Mouse (Mus musculus) hindbrain, embryonic 14.5 days (tissue): ENCODE results near the gene Ppp2r1b. TPM values are rescaled to one million over a fixed set of nuclear protein-coding genes. Genes with fewer than 3 reads are reported as not detected.

Experiments used
- ATAC-seq: fragments of 200-750 bp; cut with Nextera tagmentation; 2 replicates; pipeline ENCODE4 v1.8.0; 2017; ENCODE audit warnings: moderate number of reproducible peaks, mild to moderate bottlenecking, moderate TSS enrichment, moderate library complexity; ENCODE audit not compliant: low FRiP score
- DNase-seq: peaks from one replicate; pipeline ENCODE4 v3.0.0-alpha.2; 2015; ENCODE audit warnings: low spot score
- H3K27ac ChIP-seq: fragments of 300-500 bp; sonication (generic); 2 replicates; pipeline ENCODE4 v1.5.1; 2014; ENCODE audit warnings: mild to moderate bottlenecking, moderate library complexity
- H3K27me3 ChIP-seq: fragments of 300-500 bp; sonication (generic); 2 replicates; pipeline ENCODE4 v1.6.1; 2014; ENCODE audit warnings: mild to moderate bottlenecking, low read length, mixed read lengths; ENCODE audit not compliant: control insufficient read depth, insufficient read depth
- H3K36me3 ChIP-seq: fragments of 300-500 bp; sonication (generic); replicated peaks from 2 replicates; pipeline ENCODE4 v1.6.1; 2014; ENCODE audit not compliant: control insufficient read depth, insufficient read depth
- H3K4me1 ChIP-seq: fragments of 300-500 bp; sonication (generic); replicated peaks from 2 replicates; pipeline ENCODE4 v1.6.1; 2014; ENCODE audit warnings: antibody characterized with exemption, low read length, mixed read lengths; ENCODE audit not compliant: control insufficient read depth, insufficient read depth
- H3K4me2 ChIP-seq: fragments of 300-500 bp; sonication (generic); replicated peaks from 2 replicates; pipeline ENCODE4 v1.6.1; 2014; ENCODE audit warnings: mild to moderate bottlenecking, moderate library complexity
- H3K4me3 ChIP-seq: fragments of 300-500 bp; sonication (generic); replicated peaks from 2 replicates; pipeline ENCODE4 v1.5.1; 2014; ENCODE audit warnings: mild to moderate bottlenecking, low read length
- H3K9ac ChIP-seq: fragments of 300-500 bp; sonication (generic); 2 replicates; pipeline ENCODE4 v1.6.1; 2014
- H3K9me3 ChIP-seq: fragments of 300-500 bp; sonication (generic); 2 replicates; pipeline ENCODE4 v1.6.1; 2016; ENCODE audit warnings: low read length; ENCODE audit not compliant: control insufficient read depth
- WGBS: fragments of 180-500 bp; shearing (Covaris S2); extraction: QIAGEN DNeasy Blood & Tissue Kit; methylation state at CpG from one replicate; pipeline ENCODE4 v1.1.7; 2014; 5-methylcytosine and 5-hydroxymethylcytosine counted together
- polyA plus RNA-seq: library from polyadenylated mRNA; unstranded; fragments of >200 nt; fragmentation: Nextera tagmentation; extraction: Ambion mirVana; gene quantifications from 2 replicates; pipeline ENCODE4 v1.2.1, GENCODE M21; 2014

Ppp2r1b gene
- polyA plus RNA-seq, 1 experiment from 2014 or later, result 49.0 TPM

GRCm38 (mm10) chr9:50874031-50874430 is 28.9 kb downstream of the Ppp2r1b start:
- Histone ChIP-seq H3K9me3 (no peaks in the 10 kb centered on the region), H3K27ac (no peak overlapping the region), H3K36me3 (peaks cover 84% of the 10 kb centered on the region), H3K27me3 (no peaks in the 10 kb centered on the region), H3K9ac (no peak overlapping the region), H3K4me2 (no peak overlapping the region), H3K4me1 (no peaks in the 10 kb centered on the region), H3K4me3 (no peak overlapping the region)
- 86% methylated on average over 6 of the region's 6 CpGs for WGBS
- ATAC-seq (no peak), DNase-seq (no peak)

GRCm38 (mm10) chr9:50875470-50875869 is 30.4 kb downstream of the Ppp2r1b start:
- peaks cover 88% of the 10 kb centered on the region for H3K36me3 ChIP-seq
- 95% methylated on average over 4 of the region's 4 CpGs for WGBS

GRCm38 (mm10) chr9:50876287-50876686 is 31.2 kb downstream of the Ppp2r1b start:
- no peak for DNase-seq
- 97% methylated on average over 3 of the region's 3 CpGs for whole genome bisulfite sequencing
- Histone ChIP-seq H3K27ac (no peak overlapping the region), H3K4me1 (no peaks in the 10 kb centered on the region), H3K4me2 (no peak overlapping the region), H3K36me3 (peaks cover 85% of the 10 kb centered on the region), H3K27me3 (no peaks in the 10 kb centered on the region), H3K9me3 (no peaks in the 10 kb centered on the region), H3K4me3 (no peak overlapping the region), H3K9ac (no peak overlapping the region)
- no peak for ATAC-seq

More at GRCm38 (mm10) chr9:50875470-50875869, 30.4 kb downstream of the Ppp2r1b start:
- H3K27ac ChIP-seq, result no peak overlapping the region
- DNase-seq (no peak), ATAC-seq (no peak)
- no peak overlapping the region for H3K9ac ChIP-seq
- no peaks in the 10 kb centered on the region for H3K4me1 ChIP-seq
- H3K9me3 ChIP-seq, result no peaks in the 10 kb centered on the region
- H3K27me3 ChIP-seq, result no peaks in the 10 kb centered on the region
- H3K4me2 ChIP-seq, result no peak overlapping the region
- no peak overlapping the region for H3K4me3 ChIP-seq

GRCm38 (mm10) chr9:50877431-50877830 is 32.3 kb downstream of the Ppp2r1b start:
- DNase-seq (no peak), ATAC-seq (no peak)
- H3K4me2 ChIP-seq, result no peak overlapping the region
- no peak overlapping the region for H3K27ac ChIP-seq
- 84% methylated on average over 3 of the region's 3 CpGs for WGBS
- H3K9me3 ChIP-seq, result no peaks in the 10 kb centered on the region
- no peaks in the 10 kb centered on the region for H3K4me1 ChIP-seq
- no peak overlapping the region for H3K9ac ChIP-seq
- no peak overlapping the region for H3K4me3 ChIP-seq
- H3K27me3 ChIP-seq, result no peaks in the 10 kb centered on the region
- peaks cover 81% of the 10 kb centered on the region for H3K36me3 ChIP-seq

GRCm38 (mm10) chr9:50882183-50882582 is 37.1 kb downstream of the Ppp2r1b start:
- ATAC-seq, result no peak
- no peak overlapping the region for H3K4me2 ChIP-seq
- no peaks in the 10 kb centered on the region for H3K9me3 ChIP-seq
- H3K4me1 ChIP-seq, result no peaks in the 10 kb centered on the region
- H3K4me3 ChIP-seq, result no peak overlapping the region
- peaks cover 38% of the 10 kb centered on the region for H3K36me3 ChIP-seq
- WGBS, result 80% methylated on average over 2 of the region's 2 CpGs
- H3K9ac ChIP-seq, result no peak overlapping the region
- no peaks in the 10 kb centered on the region for H3K27me3 ChIP-seq
- DNase-seq, result no peak
- H3K27ac ChIP-seq, result no peak overlapping the region

GRCm38 (mm10) chr9:50884093-50884492 is 39.0 kb downstream of the Ppp2r1b start:
- Histone ChIP-seq H3K4me2 (no peak overlapping the region), H3K27ac (no peak overlapping the region), H3K9ac (no peak overlapping the region), H3K9me3 (no peaks in the 10 kb centered on the region), H3K4me1 (no peaks in the 10 kb centered on the region), H3K4me3 (no peak overlapping the region), H3K27me3 (no peaks in the 10 kb centered on the region), H3K36me3 (peaks cover 19% of the 10 kb centered on the region)
- WGBS, result 86% methylated on average over 8 of the region's 8 CpGs
- ATAC-seq, result no peak
- no peak for DNase-seq

GRCm38 (mm10) chr9:50884741-50885599 is 39.9 kb downstream of the Ppp2r1b start:
- WGBS, result 67% methylated on average over 10 of the region's 10 CpGs
- H3K4me3 ChIP-seq, result no peak overlapping the region
- H3K9ac ChIP-seq, result no peak overlapping the region
- no peak for ATAC-seq
- peaks cover 10% of the 10 kb centered on the region for H3K36me3 ChIP-seq
- H3K27me3 ChIP-seq, result no peaks in the 10 kb centered on the region
- no peak overlapping the region for H3K4me2 ChIP-seq
- H3K9me3 ChIP-seq, result no peaks in the 10 kb centered on the region
- H3K27ac ChIP-seq, result peak overlapping the region; percentile 45; the same call in 1 of the 2 replicates
- no peaks in the 10 kb centered on the region for H3K4me1 ChIP-seq
- DNase-seq, result peak; percentile 47

- Histone ChIP-seq H3K4me1 (no peaks in the 10 kb centered on the region), H3K9ac (no peak overlapping the region), H3K4me2 (no peak overlapping the region), H3K4me3 (no peak overlapping the region), H3K27ac (peak overlapping the region; percentile 45; the same call in 1 of the 2 replicates), H3K36me3 (peaks cover 4% of the 10 kb centered on the region), H3K9me3 (no peaks in the 10 kb centered on the region), H3K27me3 (no peaks in the 10 kb centered on the region)
- no peak for DNase-seq
- no peak for ATAC-seq
- 76% methylated on average over 1 of the region's 1 CpGs for WGBS
Observed at GRCm38 (mm10) chr9:50885600-50885987, 40.5 kb downstream of the Ppp2r1b start.

- H3K9ac ChIP-seq, result no peak overlapping the region
- H3K4me1 ChIP-seq, result no peaks in the 10 kb centered on the region
- no peak overlapping the region for H3K4me2 ChIP-seq
- no peak overlapping the region for H3K27ac ChIP-seq
- DNase-seq, result no peak
- peaks cover 5% of the 10 kb centered on the region; the same call in 1 of the 2 replicates for H3K36me3 ChIP-seq
- H3K4me3 ChIP-seq, result no peak overlapping the region
- no peaks in the 10 kb centered on the region for H3K9me3 ChIP-seq
- 94% methylated on average over 1 of the region's 1 CpGs for WGBS
- H3K27me3 ChIP-seq, result no peaks in the 10 kb centered on the region
- no peak for ATAC-seq
Observed at GRCm38 (mm10) chr9:50886870-50887269, 41.8 kb downstream of the Ppp2r1b start.
